Comparison of ENCODE assay signal across 7 mouse cellular contexts in genomic region chr10:96214285-96214684, GRCm38 (mm10).
DNase-seq lines count a peak whose midpoint lies in the region; ATAC-seq lines count a peak whose summit lies in the region.

No protein-coding gene starts in this region.

- peak overlapping the region; percentile 19; the same call in 1 of the 2 replicates for H3K4me2 ChIP-seq in lung, embryonic 16.5 days (ENCODE audit: low read depth, low read length)
- no peak overlapping the region for H3K4me2 ChIP-seq in forebrain, embryonic 14.5 days (ENCODE audit: low read length)
- H3K4me2 ChIP-seq in intestine, embryonic 16.5 days (ENCODE audit: low read depth, low read length) = no peak overlapping the region
- peak overlapping the region; percentile 27; the same call in 1 of the 2 replicates for H3K4me2 ChIP-seq in stomach, embryonic 15.5 days

- H3K4me1 ChIP-seq in lung, embryonic 16.5 days (replicated peaks; ENCODE audit: control insufficient read depth, insufficient read depth, low read length) = peaks cover 3% of the 10 kb centered on the region; the same call in 1 of the 2 replicates
- no peaks in the 10 kb centered on the region for H3K4me1 ChIP-seq in forebrain, embryonic 14.5 days (ENCODE audit: control insufficient read depth, insufficient read depth, low read length)
- peaks cover 3% of the 10 kb centered on the region; the same call in 1 of the 2 replicates for H3K4me1 ChIP-seq in intestine, embryonic 16.5 days (ENCODE audit: control insufficient read depth, insufficient read depth, low read length)
- H3K4me1 ChIP-seq in stomach, embryonic 15.5 days = no peaks in the 10 kb centered on the region

- peak; percentile 12; the same call in 1 of the 2 replicates for ATAC-seq in lung, embryonic 16.5 days (ENCODE audit: low read depth)
- ATAC-seq in forebrain, embryonic 14.5 days = peak; percentile 42
- ATAC-seq in intestine, embryonic 16.5 days = peak; percentile 52
- no peak for ATAC-seq in stomach, embryonic 15.5 days (ENCODE audit: insufficient read depth, low FRiP score, low read depth)

- no peak for DNase-seq in lung, postnatal 36 days
- DNase-seq in forebrain, embryonic 14.5 days (ENCODE audit: low spot score) = no peak
- DNase-seq in ovary, postnatal 10 days (ENCODE audit: low spot score) = no peak
- DNase-seq in T-cell, adult 2 months (ENCODE audit: low spot score) = no peak

- H3K9me3 ChIP-seq in lung, embryonic 16.5 days (ENCODE audit: control insufficient read depth, low read length) = no peaks in the 10 kb centered on the region
- H3K9me3 ChIP-seq in forebrain, embryonic 14.5 days (replicated peaks; ENCODE audit: control insufficient read depth, low read length) = no peaks in the 10 kb centered on the region
- no peaks in the 10 kb centered on the region for H3K9me3 ChIP-seq in intestine, embryonic 16.5 days (ENCODE audit: control insufficient read depth, low read length)
- no peaks in the 10 kb centered on the region for H3K9me3 ChIP-seq in stomach, embryonic 15.5 days

- H3K4me3 ChIP-seq in lung, embryonic 16.5 days (ENCODE audit: low read length) = no peak overlapping the region
- H3K4me3 ChIP-seq in forebrain, embryonic 14.5 days (ENCODE audit: low read depth, low read length) = no peak overlapping the region
- H3K4me3 ChIP-seq in intestine, embryonic 16.5 days (ENCODE audit: low read length) = no peak overlapping the region
- no peak overlapping the region for H3K4me3 ChIP-seq in stomach, embryonic 15.5 days (replicated peaks)

- no peak overlapping the region for H3K27ac ChIP-seq in lung, embryonic 16.5 days (ENCODE audit: low read length)
- no peak overlapping the region for H3K27ac ChIP-seq in forebrain, embryonic 14.5 days (ENCODE audit: low read depth, low read length)
- no peak overlapping the region for H3K27ac ChIP-seq in intestine, embryonic 16.5 days (ENCODE audit: low read length)
- no peak overlapping the region for H3K27ac ChIP-seq in stomach, embryonic 15.5 days

- H3K9ac ChIP-seq in lung, embryonic 16.5 days (ENCODE audit: low read length) = no peak overlapping the region; the same call in 1 of the 2 replicates
- H3K9ac ChIP-seq in forebrain, embryonic 14.5 days (ENCODE audit: low read length) = peak overlapping the region; percentile 21; the same call in 1 of the 2 replicates
- no peak overlapping the region for H3K9ac ChIP-seq in intestine, embryonic 16.5 days (ENCODE audit: low read depth, low read length)
- H3K9ac ChIP-seq in stomach, embryonic 15.5 days = no peak overlapping the region

- H3K27me3 ChIP-seq in lung, embryonic 16.5 days (ENCODE audit: control insufficient read depth, insufficient read depth, low read depth, low read length) = no peaks in the 10 kb centered on the region
- no peaks in the 10 kb centered on the region for H3K27me3 ChIP-seq in forebrain, embryonic 14.5 days (replicated peaks; ENCODE audit: control insufficient read depth, insufficient read depth, low read length)
- no peaks in the 10 kb centered on the region for H3K27me3 ChIP-seq in intestine, embryonic 16.5 days (replicated peaks; ENCODE audit: control insufficient read depth, insufficient read depth, low read length)
- H3K27me3 ChIP-seq in stomach, embryonic 15.5 days (replicated peaks) = no peaks in the 10 kb centered on the region

- WGBS in lung, embryonic 16.5 days = 46% methylated on average over 7 of the region's 7 CpGs
- WGBS in forebrain, embryonic 14.5 days = 63% methylated on average over 7 of the region's 7 CpGs
- WGBS in intestine, embryonic 16.5 days = 59% methylated on average over 7 of the region's 7 CpGs
- WGBS in stomach, embryonic 15.5 days = 51% methylated on average over 7 of the region's 7 CpGs

- no peaks in the 10 kb centered on the region for H3K36me3 ChIP-seq in lung, embryonic 16.5 days (ENCODE audit: control insufficient read depth, insufficient read depth, low read length)
- H3K36me3 ChIP-seq in forebrain, embryonic 14.5 days (ENCODE audit: control insufficient read depth, insufficient read depth, low read length) = no peaks in the 10 kb centered on the region
- H3K36me3 ChIP-seq in intestine, embryonic 16.5 days (ENCODE audit: control insufficient read depth, insufficient read depth, low read length) = no peaks in the 10 kb centered on the region
- no peaks in the 10 kb centered on the region for H3K36me3 ChIP-seq in stomach, embryonic 15.5 days

Comparison
In these comparisons a context has a peak if more than half of its experiments do, and no peak if none do; other contexts are left out.
1. H3K4me2 ChIP-seq: peak in lung, embryonic 16.5 days (single experiment) and stomach, embryonic 15.5 days (single experiment); none in forebrain, embryonic 14.5 days (single experiment) and intestine, embryonic 16.5 days (single experiment).